ENCODE assay signal across 10 mouse cellular contexts in the genomic region with DNA sequence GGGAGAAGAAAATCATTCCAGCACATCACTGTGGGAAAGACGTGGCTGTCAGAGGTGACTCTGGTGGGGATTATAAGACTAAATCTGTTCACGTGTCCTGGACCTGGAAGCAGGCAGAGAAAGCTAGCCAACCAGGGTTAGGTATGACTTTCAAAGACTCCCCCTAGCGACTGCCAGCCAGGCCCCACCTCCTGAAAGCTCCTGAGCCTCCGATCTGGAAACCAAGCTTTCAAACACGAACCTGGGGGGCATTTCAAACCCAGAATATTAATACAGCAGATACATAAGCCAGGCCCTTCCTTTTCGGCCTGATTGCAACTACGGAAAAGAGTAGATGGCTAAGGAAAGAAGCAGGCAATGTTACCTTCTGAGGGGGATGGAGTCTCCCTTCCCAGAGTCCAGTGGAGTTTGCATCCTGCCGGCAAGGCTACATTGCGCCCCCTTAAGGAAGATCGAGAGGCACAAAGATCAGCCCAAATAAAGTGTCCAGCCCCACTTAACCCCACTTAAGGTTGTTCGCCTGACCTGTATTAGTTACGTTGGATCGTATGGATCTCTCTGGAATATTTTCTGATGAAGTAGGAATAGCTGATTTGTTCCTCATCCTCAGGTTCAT.
A peak's percentile ranks its signal among the peaks of the same experiment; 100 is the strongest.
DNase-seq lines count a peak whose midpoint lies in the region; ATAC-seq and TF ChIP-seq lines count a peak whose summit lies in the region.
"Had no signal": no experiment of that assay in that cellular context is flagged by ENCODE, and none has a peak within 500 bp of the region (broad histone marks: within the 10 kb centered on the region; RNA-seq: fewer than 3 reads in every experiment).

No protein-coding gene starts in this region.

- no peak overlapping the region for H3K4me3 ChIP-seq in cerebellum, adult 2 months (replicated peaks; ENCODE audit: insufficient read depth, low read depth, low read length)
- H3K4me3 ChIP-seq in layer of hippocampus, adult 2 months, result no peak overlapping the region
- no peak overlapping the region for H3K4me3 ChIP-seq in embryonic facial prominence, embryonic 13.5 days
- no peak overlapping the region for H3K4me3 ChIP-seq in midbrain, embryonic 14.5 days (replicated peaks; ENCODE audit: low read depth, low read length)

- no peaks in the 10 kb centered on the region for H3K9me3 ChIP-seq in embryonic facial prominence, embryonic 13.5 days
- no peaks in the 10 kb centered on the region for H3K9me3 ChIP-seq in midbrain, embryonic 14.5 days (ENCODE audit: control insufficient read depth, low read length)

- TF ChIP-seq CTCF in cerebellum, adult 2 months (IDR thresholded peaks at IDR 0.05; ENCODE audit: borderline replicate concordance, insufficient read depth, low read depth, low read length), result peak; percentile 1; the same call in 1 of the 2 replicates
- peak; percentile 52 for TF ChIP-seq CTCF in layer of hippocampus, adult 2 months (conservative IDR thresholded peaks at IDR 0.05)

- H3K27me3 ChIP-seq in cerebellum, adult 2 months (ENCODE audit: control insufficient read depth, insufficient read depth, low read length), result no peaks in the 10 kb centered on the region
- no peaks in the 10 kb centered on the region for H3K27me3 ChIP-seq in embryonic facial prominence, embryonic 13.5 days
- H3K27me3 ChIP-seq in midbrain, embryonic 14.5 days (ENCODE audit: control insufficient read depth, insufficient read depth, low read length), result no peaks in the 10 kb centered on the region

- H3K36me3 ChIP-seq in embryonic facial prominence, embryonic 13.5 days, result peaks cover 12% of the 10 kb centered on the region; the same call in 1 of the 2 replicates
- peaks cover 76% of the 10 kb centered on the region for H3K36me3 ChIP-seq in midbrain, embryonic 14.5 days (ENCODE audit: control insufficient read depth, insufficient read depth, low read length)

- 38% methylated on average over 13 of the region's 13 CpGs for WGBS in cerebellum, adult 2 months
- 20% methylated on average over 13 of the region's 13 CpGs for WGBS in embryonic facial prominence, embryonic 13.5 days
- WGBS in midbrain, embryonic 14.5 days, result 23% methylated on average over 13 of the region's 13 CpGs

- H3K4me1 ChIP-seq in cerebellum, adult 2 months (ENCODE audit: control insufficient read depth, insufficient read depth, low read length), result no peaks in the 10 kb centered on the region
- no peaks in the 10 kb centered on the region for H3K4me1 ChIP-seq in embryonic facial prominence, embryonic 13.5 days
- H3K4me1 ChIP-seq in midbrain, embryonic 14.5 days (ENCODE audit: control insufficient read depth, insufficient read depth, low read length), result no peaks in the 10 kb centered on the region

- ATAC-seq in embryonic facial prominence, embryonic 13.5 days (ENCODE audit: insufficient number of reproducible peaks, insufficient read depth, low FRiP score, low TSS enrichment, low read depth), result no peak
- no peak for ATAC-seq in midbrain, embryonic 14.5 days (ENCODE audit: low FRiP score, low TSS enrichment)
- no peak for ATAC-seq in CD4-positive, CD25-positive, alpha-beta regulatory T cell, adult 4 months

- H3K27ac ChIP-seq in cerebellum, adult 2 months (ENCODE audit: insufficient read depth, low read length), result no peak overlapping the region
- H3K27ac ChIP-seq in layer of hippocampus, adult 2 months, result no peak overlapping the region
- no peak overlapping the region for H3K27ac ChIP-seq in embryonic facial prominence, embryonic 13.5 days
- H3K27ac ChIP-seq in midbrain, embryonic 14.5 days (replicated peaks; ENCODE audit: low read depth, low read length), result no peak overlapping the region
- H3K27ac ChIP-seq: macrophage had no signal

- no peak for TF ChIP-seq POLR2A in cerebellum, adult 2 months (IDR thresholded peaks at IDR 0.05; ENCODE audit: borderline replicate concordance, insufficient read depth, low read length)

- no peak for DNase-seq in cerebellum, adult 2 months
- DNase-seq in cerebellum, adult 9-10 months, result no peak
- no peak for DNase-seq in layer of hippocampus, adult 2 months (ENCODE audit: low spot score in 2 of 2)
- DNase-seq in layer of hippocampus, postnatal 14 days (ENCODE audit: low spot score in 2 of 2), result no peak
- DNase-seq in midbrain, embryonic 14.5 days, result peak; percentile 38
- no peak for DNase-seq in ovary, postnatal 14 days (ENCODE audit: low spot score)
- DNase-seq: cerebellum, postnatal 36 days had no signal

- peak overlapping the region; percentile 32 for H3K4me2 ChIP-seq in embryonic facial prominence, embryonic 13.5 days
- H3K4me2 ChIP-seq in midbrain, embryonic 14.5 days (ENCODE audit: low read length), result no peak overlapping the region

- 0 out of 2 replicates have a peak overlapping the region, but pooled peaks have one; percentile 49 for H3K9ac ChIP-seq in embryonic facial prominence, embryonic 13.5 days
- no peak overlapping the region for H3K9ac ChIP-seq in midbrain, embryonic 14.5 days (replicated peaks; ENCODE audit: low read length)
